Mouse (Mus musculus): ENCODE results near the gene Cacna2d2. TPM values are rescaled to one million over a fixed set of nuclear protein-coding genes. Genes with fewer than 3 reads are reported as not detected.

The Cacna2d2 gene
- total RNA-seq, 2 experiments from 2014 or later: 16.8 to 21.2 TPM

DNA sequence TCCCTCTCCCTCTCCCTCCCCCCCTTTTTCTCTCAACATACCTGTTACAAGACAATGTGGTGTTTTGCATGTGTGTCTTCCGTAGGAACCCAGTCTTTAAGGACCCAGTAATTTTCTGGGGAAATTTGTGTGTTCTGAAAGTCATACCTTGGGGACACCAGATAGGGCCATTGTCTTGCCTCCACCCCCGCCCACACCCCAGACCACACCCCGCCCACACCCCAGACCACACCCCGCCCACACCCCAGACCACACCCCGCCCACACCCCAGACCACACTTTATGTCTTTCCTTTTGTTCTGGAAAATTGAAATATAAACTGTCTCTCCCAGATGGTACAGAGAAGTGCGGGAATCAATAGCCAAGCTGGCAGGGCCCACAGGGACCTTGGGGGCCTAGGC lies 91.2 kb downstream of the Cacna2d2 start:
- no peak for DNase-seq (ENCODE audit: extremely low spot score in 1 of 2, low spot score in 1 of 2)

- no peak for DNase-seq (ENCODE audit: extremely low spot score in 1 of 2, low spot score in 1 of 2)
Measured at GRCm38 (mm10) chr9:107493511-107493910, 94.1 kb downstream of the Cacna2d2 start.

- no peak for DNase-seq (ENCODE audit: extremely low spot score in 1 of 2, low spot score in 1 of 2)
Measured at GRCm38 (mm10) chr9:107494238-107494637, 94.8 kb downstream of the Cacna2d2 start.

DNA sequence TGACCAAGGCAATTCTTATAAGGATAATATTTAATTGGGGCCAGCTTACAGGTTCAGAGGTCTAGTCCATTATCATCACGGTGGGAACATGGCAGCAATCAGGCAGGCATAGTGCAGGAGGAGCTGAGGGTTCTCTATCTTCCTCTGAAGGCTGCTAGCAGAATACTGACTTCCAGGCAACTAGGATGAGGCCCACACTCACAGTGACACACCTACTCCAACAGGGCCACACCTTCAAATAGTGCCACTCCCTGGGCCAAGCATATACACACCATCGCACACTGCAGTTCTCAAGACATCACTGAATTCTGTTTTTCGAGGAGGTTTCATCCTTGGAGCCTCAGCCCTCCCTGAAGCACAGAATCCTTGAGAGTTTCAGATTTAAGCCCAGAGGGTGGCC lies 96.9 kb downstream of the Cacna2d2 start:
- DNase-seq (ENCODE audit: extremely low spot score in 1 of 2, low spot score in 1 of 2): no peak

DNA sequence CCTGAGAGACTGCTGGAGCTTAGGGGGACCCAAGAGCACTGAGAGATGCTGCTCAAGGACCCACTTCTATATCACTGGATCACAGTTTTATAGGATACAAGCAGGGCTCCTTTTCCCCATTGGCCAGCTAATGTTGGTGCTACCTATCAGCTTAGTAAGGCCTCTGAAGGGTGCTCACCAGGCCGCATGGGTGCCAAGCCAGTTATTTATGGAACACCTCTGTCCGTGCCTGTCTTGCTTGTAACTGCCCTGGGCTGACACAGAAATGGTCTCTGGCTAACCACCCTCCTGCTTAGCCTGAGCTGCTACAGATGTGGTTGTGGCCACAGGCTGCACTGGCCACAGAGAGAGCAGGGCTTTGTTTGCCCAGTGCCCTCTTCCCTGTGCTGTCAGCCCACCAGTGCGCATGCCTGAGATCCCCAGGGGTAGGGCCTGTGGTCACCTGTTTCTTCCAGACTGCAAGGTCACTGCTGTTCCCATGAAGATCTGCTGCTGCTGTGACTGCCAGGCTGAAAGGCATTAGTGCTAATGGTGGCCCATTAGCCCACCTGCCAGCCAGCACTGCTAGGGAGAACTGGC lies 101.4 kb downstream of the Cacna2d2 start:
- DNase-seq (ENCODE audit: extremely low spot score in 1 of 2, low spot score in 1 of 2): no peak

- no peak for DNase-seq (ENCODE audit: extremely low spot score in 1 of 2, low spot score in 1 of 2)
Measured at GRCm38 (mm10) chr9:107502131-107502846, 102.9 kb downstream of the Cacna2d2 start.

DNA sequence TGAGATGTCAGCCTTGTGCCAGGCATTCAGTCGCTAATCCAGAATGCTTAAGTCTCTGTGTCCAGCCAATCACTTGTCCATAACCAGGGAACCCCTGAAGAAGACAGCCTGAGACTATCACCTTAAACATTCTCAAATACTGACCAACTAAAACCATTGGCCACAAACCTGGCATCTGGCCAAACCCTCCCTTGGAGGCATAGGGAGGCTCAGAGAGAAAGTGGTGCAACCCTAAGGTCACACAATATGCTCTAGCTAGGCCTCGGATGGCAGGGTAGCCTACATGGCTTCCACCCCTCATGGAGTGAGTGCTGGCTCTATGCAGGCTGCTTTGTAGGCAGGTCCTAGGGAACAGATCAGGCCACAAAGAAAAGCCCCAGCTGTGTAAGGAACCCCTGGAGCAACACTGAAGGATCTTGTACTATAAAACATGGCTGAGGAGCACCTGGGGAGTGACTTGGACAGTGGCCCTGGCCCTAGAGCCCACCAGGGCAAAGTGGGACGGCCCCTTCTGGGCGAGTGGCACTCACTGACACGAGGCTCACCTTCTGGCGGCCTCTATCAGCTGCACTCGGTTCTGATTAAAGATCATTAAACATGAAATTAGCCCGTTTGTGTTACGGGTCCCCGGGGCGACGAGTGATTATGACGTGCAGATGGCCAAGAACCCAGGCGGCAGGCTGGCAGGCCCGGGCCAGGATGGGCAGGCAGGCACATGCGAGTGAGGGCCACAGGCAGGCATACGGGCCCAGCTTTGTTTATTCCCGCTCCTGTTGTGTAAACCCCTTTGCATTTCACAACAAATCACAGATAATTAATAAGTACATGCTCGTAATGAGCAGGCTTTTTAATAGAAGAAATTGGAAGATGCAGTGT lies 105.5 kb downstream of the Cacna2d2 start:
- no peak for DNase-seq (ENCODE audit: extremely low spot score in 1 of 2, low spot score in 1 of 2)

DNA sequence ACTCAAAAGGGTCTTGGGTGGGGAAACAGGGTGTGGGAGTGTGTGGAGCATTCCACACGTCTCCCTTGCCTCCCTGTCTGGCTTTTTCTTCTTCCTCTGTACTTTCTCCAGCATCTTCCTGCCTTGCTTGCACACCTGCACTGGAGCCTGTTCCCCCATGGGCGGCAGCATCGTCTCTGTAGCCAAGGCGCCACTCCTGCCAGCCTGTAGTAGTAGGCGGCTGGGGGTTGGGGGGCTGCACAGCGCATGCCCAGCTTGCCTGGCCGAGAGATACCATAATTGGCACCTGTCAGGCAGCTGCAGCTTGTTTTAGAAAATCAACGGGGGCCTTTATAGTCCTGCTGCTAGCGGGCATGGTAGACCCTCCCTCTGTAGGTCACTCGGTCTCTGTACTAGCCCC lies 108.9 kb downstream of the Cacna2d2 start:
- peak; percentile 45 to 46 for DNase-seq (ENCODE audit: extremely low spot score in 1 of 2, low spot score in 1 of 2)

DNA sequence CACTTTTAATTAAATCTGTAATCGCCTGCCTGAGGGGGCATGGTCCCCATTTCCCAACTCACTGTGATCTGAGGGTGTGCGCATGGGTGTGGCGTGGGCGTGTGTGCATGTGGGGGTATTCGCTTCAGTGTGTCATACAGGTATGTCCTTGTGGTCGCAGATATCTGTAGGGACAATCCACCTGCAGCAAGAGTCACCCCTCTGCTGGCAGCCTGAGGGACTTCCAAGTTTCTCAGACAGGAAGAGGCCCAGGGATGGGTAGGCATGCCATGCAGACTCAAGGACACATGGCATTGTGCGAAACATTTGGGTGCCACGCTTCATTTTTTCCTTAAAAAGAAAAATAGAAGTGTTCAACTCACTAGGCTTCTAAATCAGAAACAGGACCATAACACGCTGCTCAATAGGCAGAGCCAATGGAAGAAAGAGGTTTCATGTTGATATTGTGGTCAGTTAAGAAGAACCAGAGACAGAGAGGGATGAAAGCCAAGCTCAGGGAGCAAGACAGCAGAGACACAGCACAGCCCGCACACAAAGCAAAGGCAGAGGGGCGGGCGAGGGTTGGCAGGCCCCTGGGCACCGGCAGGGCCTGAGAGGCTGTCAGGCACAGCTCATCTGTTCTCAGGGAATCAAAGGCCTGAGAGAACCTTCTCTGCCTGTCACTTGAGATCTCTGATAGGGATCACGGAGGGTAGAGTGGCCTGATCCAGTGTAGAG lies 111.1 kb downstream of the Cacna2d2 start:
- DNase-seq (ENCODE audit: extremely low spot score in 1 of 2, low spot score in 1 of 2): no peak

DNA sequence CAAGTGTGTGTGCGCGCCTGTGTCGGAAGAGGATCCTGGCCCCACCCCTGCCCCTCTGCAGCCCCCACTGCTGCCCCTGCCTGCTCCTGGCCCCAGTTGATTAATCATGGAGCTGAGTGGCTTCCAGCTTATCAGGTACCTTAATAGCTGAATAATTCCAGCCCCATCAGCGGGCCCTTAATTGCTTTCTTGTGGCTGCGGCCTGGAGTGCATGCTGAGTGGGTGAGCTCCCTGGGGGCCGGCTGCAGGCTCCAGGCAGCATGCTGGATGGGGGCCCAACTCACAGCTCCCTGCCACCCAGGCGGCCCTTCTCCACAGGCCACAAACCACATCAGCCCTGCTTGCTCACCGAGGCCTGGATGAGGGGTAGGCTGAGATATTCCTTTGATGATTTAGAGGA lies 112.0 kb downstream of the Cacna2d2 start:
- no peak for DNase-seq (ENCODE audit: extremely low spot score in 1 of 2, low spot score in 1 of 2)

GRCm38 (mm10) chr9:107512326-107512725 lies 112.9 kb downstream of the Cacna2d2 start:
- DNase-seq (ENCODE audit: extremely low spot score in 1 of 2, low spot score in 1 of 2): no peak

- peak; percentile 96 to 97 for DNase-seq (ENCODE audit: extremely low spot score in 1 of 2, low spot score in 1 of 2)
Measured at GRCm38 (mm10) chr9:107514303-107514955, 115.0 kb downstream of the Cacna2d2 start.

- no peak for DNase-seq (ENCODE audit: extremely low spot score in 1 of 2, low spot score in 1 of 2)
Measured at GRCm38 (mm10) chr9:107520331-107520730, 120.9 kb downstream of the Cacna2d2 start.

- no peak for DNase-seq (ENCODE audit: extremely low spot score in 1 of 2, low spot score in 1 of 2)
Measured at GRCm38 (mm10) chr9:107521190-107521589, 121.8 kb downstream of the Cacna2d2 start.

- DNase-seq (ENCODE audit: extremely low spot score in 1 of 2, low spot score in 1 of 2): no peak
Measured at GRCm38 (mm10) chr9:107521711-107522399, 122.4 kb downstream of the Cacna2d2 start.

DNA sequence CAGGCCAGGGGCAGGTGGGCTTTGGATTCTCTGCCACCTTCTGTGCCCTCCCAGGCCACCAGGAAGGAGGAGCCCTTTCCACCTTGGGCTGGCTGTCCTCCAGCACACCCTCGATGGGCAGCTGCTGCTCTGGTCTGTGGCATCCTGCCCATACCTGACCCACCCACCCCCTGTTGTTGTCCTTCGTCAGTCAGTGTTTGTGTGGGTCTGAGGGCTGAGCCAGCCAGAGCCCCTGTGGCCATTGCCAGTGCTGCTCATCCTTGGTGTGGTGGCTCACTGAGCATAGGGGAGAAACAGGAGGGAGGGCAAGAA lies 122.9 kb downstream of the Cacna2d2 start:
- DNase-seq (ENCODE audit: extremely low spot score in 1 of 2, low spot score in 1 of 2): no peak

DNA sequence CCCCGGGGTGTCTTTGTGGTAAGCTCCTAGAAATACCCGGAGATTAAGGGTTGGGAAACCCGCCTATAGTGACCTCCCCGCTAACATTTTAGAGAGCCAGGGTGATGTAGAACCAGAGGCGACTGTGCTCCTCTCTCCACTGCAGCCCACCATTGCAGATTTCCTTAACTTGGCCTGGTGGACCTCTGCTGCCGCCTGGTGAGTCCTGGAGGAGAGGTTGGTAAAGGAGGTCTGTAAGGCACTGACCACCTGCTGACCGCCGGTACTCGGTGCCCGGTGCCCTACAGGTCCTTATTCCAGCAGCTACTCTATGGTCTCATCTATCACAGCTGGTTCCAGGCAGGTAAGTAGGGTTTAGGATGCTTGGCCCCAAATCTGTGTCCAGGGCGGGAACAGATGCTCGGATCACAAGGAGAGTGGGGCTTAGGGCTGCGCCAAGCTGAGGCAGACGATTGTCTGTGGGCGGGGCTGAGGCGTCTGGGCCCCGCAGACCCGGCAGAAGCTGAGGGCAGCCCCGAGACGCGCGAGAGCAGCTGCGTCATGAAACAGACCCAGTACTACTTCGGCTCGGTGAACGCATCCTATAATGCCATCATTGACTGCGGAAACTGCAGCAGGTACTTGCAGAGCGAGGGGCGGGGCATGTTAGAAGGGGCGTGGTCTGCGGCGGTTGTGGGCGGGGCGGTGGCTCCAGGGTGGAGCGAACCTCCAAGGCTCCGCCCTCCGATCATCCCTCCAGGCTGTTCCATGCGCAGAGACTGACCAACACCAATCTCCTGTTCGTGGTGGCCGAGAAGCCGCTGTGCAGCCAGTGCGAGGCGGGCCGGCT lies 127.0 kb downstream of the Cacna2d2 start:
- DNase-seq (ENCODE audit: extremely low spot score in 1 of 2, low spot score in 1 of 2): peak; percentile 58 to 59

- peak; percentile 72 to 86 for DNase-seq (ENCODE audit: extremely low spot score in 1 of 2, low spot score in 1 of 2)
Measured at GRCm38 (mm10) chr9:107533791-107534407, 134.5 kb downstream of the Cacna2d2 start, which contains the start of gene Tmem115. Gene Tmem115 (plus strand): TSS chr9:107533945.
